Mouse (Mus musculus) CH12.LX (cell line): ENCODE results near the gene Dusp6.

Experiments
- CTCF ChIP-seq, 2 experiments: IDR thresholded peaks in 1 of 2; conservative IDR thresholded peaks in 1 of 2; 2 replicates each; pipeline ENCODE4 v1.5.1; 2011 to 2012; ENCODE audit warnings: low read depth in 2 of 2, low read length in 2 of 2, improper control_type of control experiment in 1 of 2, inconsistent platforms in 1 of 2, mild to moderate bottlenecking in 1 of 2, moderate library complexity in 1 of 2
- E2F4 ChIP-seq: IDR thresholded peaks from 2 replicates; pipeline ENCODE4 v1.6.1; 2011; ENCODE audit warnings: low read depth, low read length, improper control_type of control experiment; ENCODE audit not compliant: insufficient replicate concordance
- EP300 ChIP-seq: IDR thresholded peaks from 2 replicates; pipeline ENCODE4 v1.6.1; 2011; ENCODE audit warnings: low read length, improper control_type of control experiment
- HCFC1 ChIP-seq: IDR thresholded peaks from 2 replicates; pipeline ENCODE4 v1.6.1; 2012; ENCODE audit warnings: low read depth, mild to moderate bottlenecking, inconsistent platforms, low read length, improper control_type of control experiment
- IRF4 ChIP-seq: IDR thresholded peaks from 2 replicates; pipeline ENCODE4 v1.6.1; 2014; ENCODE audit warnings: low read depth, mild to moderate bottlenecking, inconsistent platforms, low read length, improper control_type of control experiment
- MAFK ChIP-seq: IDR thresholded peaks from 2 replicates; pipeline ENCODE4 v1.6.1; 2011; ENCODE audit warnings: low read length, improper control_type of control experiment; ENCODE audit not compliant: insufficient replicate concordance
- MAX ChIP-seq: IDR thresholded peaks from 2 replicates; pipeline ENCODE4 v1.6.1; 2011; ENCODE audit warnings: low read length, improper control_type of control experiment
- MEF2A ChIP-seq: IDR thresholded peaks from 2 replicates; pipeline ENCODE4 v1.6.1; 2014; ENCODE audit warnings: low read depth, mild to moderate bottlenecking, inconsistent platforms, low read length, improper control_type of control experiment, borderline replicate concordance
- NELFE ChIP-seq: IDR thresholded peaks from 2 replicates; pipeline ENCODE4 v1.6.1; 2011; ENCODE audit warnings: low read depth, low read length, improper control_type of control experiment
- POLR2A ChIP-seq: IDR thresholded peaks from 2 replicates; pipeline ENCODE4 v1.6.1; 2011; ENCODE audit warnings: low read depth, mild to moderate bottlenecking, improper control_type of control experiment, low read length
- POLR2AphosphoS2 ChIP-seq: IDR thresholded peaks from 2 replicates; pipeline ENCODE4 v1.6.1; 2011; ENCODE audit warnings: low read depth, low read length, improper control_type of control experiment
- SMC3 ChIP-seq: IDR thresholded peaks from 2 replicates; pipeline ENCODE4 v1.6.1; 2011; ENCODE audit warnings: low read depth, low read length, improper control_type of control experiment
- TCF12 ChIP-seq: IDR thresholded peaks from 2 replicates; pipeline ENCODE4 v1.6.1; 2014; ENCODE audit warnings: low read depth, mild to moderate bottlenecking, inconsistent platforms, low read length, improper control_type of control experiment
- USF1 ChIP-seq: IDR thresholded peaks from 2 replicates; pipeline ENCODE4 v1.6.1; 2014; ENCODE audit warnings: low read depth, mild to moderate bottlenecking, inconsistent platforms, low read length, improper control_type of control experiment

- TF ChIP-seq CTCF (conservative IDR thresholded peaks at IDR 0.05 in 1 of 2, IDR thresholded peaks at IDR 0.05 in 1 of 2; ENCODE audit: low read depth in 2 of 2, low read length in 2 of 2), result no peak
- TF ChIP-seq EP300, result no peak
- TF ChIP-seq POLR2A, result no peak
- no peak for TF ChIP-seq TCF12
- TF ChIP-seq MAX, result no peak
- no peak for TF ChIP-seq SMC3
- TF ChIP-seq HCFC1, result no peak
- TF ChIP-seq NELFE, result no peak
- TF ChIP-seq POLR2AphosphoS2, result no peak
- TF ChIP-seq E2F4, result no peak
- TF ChIP-seq USF1, result no peak
- no peak for TF ChIP-seq MEF2A
- no peak for TF ChIP-seq IRF4
- no peak for TF ChIP-seq MAFK
These were observed 20.3 kb upstream of the Dusp6 start for GRCm38 (mm10) chr10:99242721-99243120.
